Mouse (Mus musculus) bone marrow, adult 2 months (tissue): Measurements from ENCODE around the gene Ppp1r12a. TPM values are rescaled to one million over a fixed set of nuclear protein-coding genes. Genes with fewer than 3 reads are reported as not detected.

Experiments
- H3K27ac ChIP-seq: fragments of 200-500 bp; 2 replicates; pipeline ENCODE4 v1.5.1; 2012; ENCODE audit warnings: low read depth, mild to moderate bottlenecking, control low read depth, inconsistent platforms, low read length; ENCODE audit not compliant: control insufficient read depth, poor library complexity, insufficient read depth
- H3K4me1 ChIP-seq: fragments of 200-500 bp; 2 replicates; pipeline ENCODE4 v1.6.1; 2011; ENCODE audit warnings: low read length; ENCODE audit not compliant: control insufficient read depth, insufficient read depth
- H3K4me3 ChIP-seq: fragments of 200-500 bp; replicated peaks from 2 replicates; pipeline ENCODE3; 2011; ENCODE audit warnings: mild to moderate bottlenecking, low read depth, low read length, control low read depth; ENCODE audit not compliant: control insufficient read depth
- CTCF ChIP-seq: fragments of 200-500 bp; IDR thresholded peaks from 2 replicates; pipeline ENCODE4 v1.5.1; 2011; ENCODE audit warnings: low read length, control low read depth; ENCODE audit not compliant: control insufficient read depth, insufficient read depth
- POLR2A ChIP-seq: fragments of 200-500 bp; IDR thresholded peaks from 2 replicates; pipeline ENCODE4 v1.6.1; 2011; ENCODE audit warnings: low read depth, mild to moderate bottlenecking, control low read depth, low read length, borderline replicate concordance; ENCODE audit not compliant: control insufficient read depth
- WGBS: fragments of 180-500 bp; shearing (Covaris S2); methylation state at CpG from one replicate; pipeline ENCODE4 v1.1.7; 2018; 5-methylcytosine and 5-hydroxymethylcytosine counted together
- polyA plus RNA-seq: library from polyadenylated mRNA; stranded (reverse); fragments of >200 nt; gene quantifications from 2 replicates; pipeline ENCODE4 v1.2.4, GENCODE M21; 2011; ENCODE audit warnings: low replicate concordance; ENCODE audit not compliant: missing spikeins, insufficient read depth, insufficient read length

Gene Ppp1r12a
- polyA plus RNA-seq, 1 experiment, result 68.6 TPM

GRCm38 (mm10) chr10:108133253-108133652 is 28.7 kb upstream of the Ppp1r12a start:
- no peak overlapping the region for H3K27ac ChIP-seq
- WGBS, result 86% methylated on average over 6 of the region's 6 CpGs
- no peak overlapping the region for H3K4me3 ChIP-seq
- TF ChIP-seq CTCF (no peak), POLR2A (no peak)
- H3K4me1 ChIP-seq, result no peaks in the 10 kb centered on the region; the same call in 1 of the 2 replicates

- WGBS, result 82% methylated on average over 5 of the region's 5 CpGs
- H3K4me3 ChIP-seq, result no peak overlapping the region
- no peaks in the 10 kb centered on the region for H3K4me1 ChIP-seq
- TF ChIP-seq POLR2A (no peak), CTCF (no peak)
- H3K27ac ChIP-seq, result no peak overlapping the region
Observed at GRCm38 (mm10) chr10:108133745-108134144, 28.2 kb upstream of the Ppp1r12a start.

GRCm38 (mm10) chr10:108138347-108138746 is 23.6 kb upstream of the Ppp1r12a start:
- 86% methylated on average over 5 of the region's 5 CpGs for WGBS
- no peak overlapping the region for H3K4me3 ChIP-seq
- peaks cover 4% of the 10 kb centered on the region; the same call in 1 of the 2 replicates for H3K4me1 ChIP-seq
- no peak overlapping the region for H3K27ac ChIP-seq
- TF ChIP-seq POLR2A (no peak), CTCF (no peak)

DNA sequence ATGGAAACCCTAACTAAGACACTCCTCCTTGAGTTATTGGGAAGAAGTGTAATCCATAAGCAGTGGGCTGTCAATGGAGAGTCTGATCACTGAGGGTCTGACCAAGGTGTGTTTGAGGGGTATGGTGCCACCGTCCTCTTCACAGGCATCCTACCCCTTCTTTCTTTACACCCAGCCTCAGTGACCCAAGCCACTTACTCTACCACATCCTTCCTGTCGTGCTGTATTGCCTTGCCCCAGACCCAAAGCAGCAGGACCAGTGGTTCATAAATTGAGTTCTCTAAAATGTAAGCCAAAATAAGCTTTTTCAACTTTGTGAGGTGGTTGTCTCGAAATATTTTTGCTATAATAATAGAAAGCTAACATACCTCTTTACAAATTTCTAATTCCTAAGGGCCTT is 22.2 kb upstream of the Ppp1r12a start:
- 4% methylated on average over 3 of the region's 3 CpGs for WGBS

DNA sequence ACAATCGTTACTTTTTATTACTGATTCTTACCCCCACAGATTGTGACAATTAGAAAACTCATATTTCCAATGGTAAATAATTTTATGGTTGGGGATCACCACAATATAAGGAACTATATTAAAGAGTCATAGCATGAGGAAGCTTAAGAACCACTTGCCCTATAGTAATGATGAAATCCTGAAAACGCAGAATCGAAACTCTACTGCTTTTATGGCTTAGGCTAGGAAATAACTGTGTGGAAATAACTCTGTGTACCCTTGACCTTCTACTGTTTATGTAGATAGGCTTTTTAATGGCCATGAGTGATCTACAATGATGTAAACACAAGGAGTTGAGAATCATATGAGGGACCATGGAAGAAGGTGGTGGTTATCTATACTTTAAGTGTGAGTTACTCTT is 21.3 kb upstream of the Ppp1r12a start:
- H3K4me3 ChIP-seq, result no peak overlapping the region
- no peak overlapping the region for H3K27ac ChIP-seq
- peaks cover 4% of the 10 kb centered on the region; the same call in 1 of the 2 replicates for H3K4me1 ChIP-seq
- TF ChIP-seq CTCF, result no peak
- no peak for TF ChIP-seq POLR2A
- WGBS, result 50% methylated on average over 3 of the region's 3 CpGs

More for the DNA sequence above, 22.2 kb upstream of the Ppp1r12a start:
- TF ChIP-seq CTCF, result no peak
- TF ChIP-seq POLR2A, result no peak
- no peak overlapping the region for H3K27ac ChIP-seq
- no peak overlapping the region for H3K4me3 ChIP-seq
- peaks cover 4% of the 10 kb centered on the region; the same call in 1 of the 2 replicates for H3K4me1 ChIP-seq

DNA sequence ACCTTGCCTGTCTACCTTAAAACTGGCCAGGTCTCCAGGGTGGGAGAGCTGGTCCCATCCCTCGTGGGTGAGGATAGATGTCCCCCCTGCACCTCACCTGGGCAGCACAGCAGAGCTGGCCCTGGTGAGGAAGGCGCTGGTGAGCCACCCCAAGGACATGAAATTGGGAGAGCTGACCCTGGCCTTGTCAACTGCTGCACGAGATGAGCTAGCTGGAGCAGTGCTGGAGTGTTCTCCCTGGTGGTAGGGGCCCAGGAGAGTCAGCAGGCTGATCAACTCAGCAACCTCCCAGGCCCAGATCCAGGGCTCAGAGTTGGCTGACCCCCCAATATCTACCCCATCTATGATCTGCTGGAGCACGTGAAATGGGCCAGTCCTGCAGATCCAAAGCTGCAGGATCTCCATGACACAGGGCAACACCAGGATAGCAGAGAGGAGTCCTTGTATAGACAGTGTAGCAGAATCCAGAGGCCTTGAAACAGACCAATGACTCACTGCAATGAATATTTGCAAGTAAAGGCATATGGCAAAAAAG is 17.9 kb upstream of the Ppp1r12a start:
- TF ChIP-seq CTCF, result no peak
- TF ChIP-seq POLR2A, result no peak
- Histone ChIP-seq H3K27ac (no peak overlapping the region), H3K4me3 (no peak overlapping the region), H3K4me1 (peaks cover 4% of the 10 kb centered on the region; the same call in 1 of the 2 replicates)
- 77% methylated on average over 4 of the region's 4 CpGs for WGBS

DNA sequence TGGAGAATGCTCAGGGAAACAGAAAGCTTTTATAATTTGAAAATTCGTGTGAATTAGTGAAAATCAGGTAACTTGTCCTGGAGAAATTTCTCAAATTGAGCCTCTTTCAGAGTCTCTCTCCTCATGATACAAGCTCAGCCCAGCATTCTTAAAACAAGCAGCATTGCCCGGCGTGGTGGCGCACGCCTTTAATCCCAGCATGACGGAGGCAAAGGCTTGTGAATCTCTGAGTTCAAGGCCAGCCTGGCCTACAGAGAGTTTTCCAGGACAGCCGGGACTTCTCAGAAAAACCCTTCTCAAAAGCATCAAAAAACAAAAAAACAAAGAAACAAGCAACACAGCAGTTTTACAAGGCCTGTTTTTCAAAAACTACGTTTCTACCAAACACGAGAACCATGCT is 16.3 kb upstream of the Ppp1r12a start:
- Histone ChIP-seq H3K27ac (no peak overlapping the region), H3K4me3 (no peak overlapping the region), H3K4me1 (peaks cover 2% of the 10 kb centered on the region; the same call in 1 of the 2 replicates)
- no peak for TF ChIP-seq POLR2A
- TF ChIP-seq CTCF, result no peak
- WGBS, result 84% methylated on average over 9 of the region's 9 CpGs

DNA sequence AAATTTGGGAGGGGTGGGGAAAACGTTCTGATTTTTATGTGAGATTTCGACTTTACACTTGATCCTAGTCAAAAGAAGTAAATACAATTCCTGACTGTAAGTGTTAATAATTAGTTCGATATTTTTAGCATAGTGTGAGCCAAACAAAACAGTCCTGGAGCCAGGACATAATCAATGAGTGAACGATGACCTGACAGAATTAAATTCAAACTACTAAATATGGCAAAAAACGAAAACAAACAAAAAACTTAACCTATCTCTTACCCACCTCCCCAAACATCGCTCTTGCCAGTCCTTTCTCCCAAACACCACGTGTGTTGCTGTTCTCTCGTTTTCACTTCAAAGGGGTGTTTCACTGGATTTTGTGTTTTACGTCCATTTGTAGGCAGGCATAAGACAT is 15.0 kb upstream of the Ppp1r12a start:
- H3K4me1 ChIP-seq, result no peaks in the 10 kb centered on the region
- no peak for TF ChIP-seq CTCF
- TF ChIP-seq POLR2A, result no peak
- no peak overlapping the region for H3K4me3 ChIP-seq
- 82% methylated on average over 9 of the region's 9 CpGs for WGBS
- H3K27ac ChIP-seq, result no peak overlapping the region

DNA sequence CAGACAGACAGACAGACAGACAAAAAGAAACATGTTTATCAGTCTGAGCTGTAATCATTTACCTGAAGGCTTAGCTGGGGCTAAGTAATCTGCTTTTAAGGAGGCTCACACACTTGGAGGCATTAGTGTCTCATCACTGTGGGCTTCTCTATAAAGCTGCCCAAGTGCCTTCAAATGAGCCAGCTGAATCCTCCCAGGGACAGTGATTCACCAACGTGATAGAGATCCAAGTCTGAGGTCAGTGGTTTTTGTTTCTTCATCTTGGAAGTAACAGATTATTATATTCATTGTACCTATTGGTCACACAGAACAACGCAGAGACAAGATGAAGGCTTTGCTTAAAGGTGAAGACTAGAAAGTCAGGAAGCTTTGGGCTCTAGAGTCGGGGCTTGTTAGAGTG is 8.7 kb upstream of the Ppp1r12a start:
- Histone ChIP-seq H3K27ac (no peak overlapping the region), H3K4me3 (no peak overlapping the region), H3K4me1 (peaks cover 3% of the 10 kb centered on the region)
- no peak for TF ChIP-seq CTCF
- no peak for TF ChIP-seq POLR2A
- 71% methylated on average over 3 of the region's 3 CpGs for WGBS
